Mouse (Mus musculus) WW6 (cell line): ENCODE data around the gene Kcnj16.

Experiments used
- DNase-seq: peaks from one replicate; pipeline ENCODE4 v3.0.0-alpha.2; 2013; ENCODE audit warnings: low read depth, low spot score

Kcnj16 gene

DNA sequence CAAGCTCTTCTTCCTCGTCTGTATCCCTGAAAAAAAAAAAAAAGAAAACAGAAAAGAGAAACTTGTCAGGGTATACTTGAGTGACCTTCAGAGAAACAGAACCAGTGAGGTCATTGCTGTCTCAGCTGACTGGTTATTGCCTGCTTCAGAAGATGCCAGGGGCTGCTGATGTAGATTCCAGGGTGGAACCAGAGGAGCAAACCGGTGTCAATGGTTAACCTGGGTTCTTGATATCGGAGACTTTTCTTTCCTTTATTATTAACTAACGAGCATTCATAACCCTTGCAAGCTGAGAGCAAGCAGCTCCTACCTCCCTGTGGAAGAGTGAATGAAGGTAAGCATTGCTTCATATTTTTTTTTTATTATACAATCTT, at the start of gene Kcnj16:
Kcnj16 (plus strand) TSS at position 272 of the 374 bp plus-strand sequence.
- no peak for DNase-seq

DNA sequence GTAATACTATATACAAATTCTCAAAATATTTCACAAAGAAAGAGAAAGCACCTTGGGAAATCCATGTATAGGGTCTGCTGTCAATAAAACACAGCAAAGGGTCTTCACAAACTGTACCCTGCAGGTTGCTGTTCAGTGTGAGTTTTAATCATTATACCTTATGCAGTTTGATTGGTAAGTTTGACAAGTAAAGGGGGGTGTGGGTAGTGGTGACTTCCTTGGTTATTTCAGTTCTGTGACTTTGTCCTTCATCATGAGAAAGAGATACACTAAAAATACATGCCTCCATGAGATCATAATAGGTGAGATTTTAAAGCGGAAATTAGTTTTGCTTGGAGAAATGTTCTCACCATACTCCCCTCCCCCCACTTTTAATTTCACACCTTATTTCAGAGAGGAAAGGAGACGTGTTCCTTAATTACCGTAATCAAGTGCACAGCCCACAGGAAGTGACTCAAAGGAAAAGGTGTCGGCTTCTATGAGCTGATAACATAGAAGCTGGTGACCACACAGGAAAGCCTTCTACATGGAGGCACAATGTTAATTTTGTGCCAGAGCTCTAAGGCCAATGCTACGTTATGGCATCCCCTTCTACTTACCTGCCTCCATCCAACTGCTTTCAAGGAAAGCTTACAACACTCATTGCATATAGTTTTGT, 48.9 kb upstream of the Kcnj16 start:
- DNase-seq = no peak

DNA sequence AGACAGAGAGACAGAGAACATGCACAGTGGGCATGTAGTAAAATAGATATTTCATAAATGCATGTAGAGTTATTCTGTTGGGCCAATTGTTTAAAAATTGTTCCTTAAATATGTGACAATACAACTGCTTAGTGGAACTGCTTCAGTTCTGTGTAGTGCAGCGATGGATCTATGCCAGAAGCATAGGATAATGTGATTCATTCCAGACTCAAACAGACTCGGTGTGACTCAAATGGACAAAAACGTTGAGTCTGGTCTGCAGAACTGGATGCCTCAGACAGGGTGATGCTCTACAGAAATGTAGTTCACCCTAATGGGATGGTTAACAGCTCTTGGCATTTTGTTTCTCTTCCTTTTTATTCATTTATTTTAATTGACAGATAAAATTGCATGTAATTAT, 32.1 kb upstream of the Kcnj16 start:
- DNase-seq = no peak

- no peak for DNase-seq
Measured at GRCm38 (mm10) chr11:110942280-110942679, 25.6 kb upstream of the Kcnj16 start.

DNA sequence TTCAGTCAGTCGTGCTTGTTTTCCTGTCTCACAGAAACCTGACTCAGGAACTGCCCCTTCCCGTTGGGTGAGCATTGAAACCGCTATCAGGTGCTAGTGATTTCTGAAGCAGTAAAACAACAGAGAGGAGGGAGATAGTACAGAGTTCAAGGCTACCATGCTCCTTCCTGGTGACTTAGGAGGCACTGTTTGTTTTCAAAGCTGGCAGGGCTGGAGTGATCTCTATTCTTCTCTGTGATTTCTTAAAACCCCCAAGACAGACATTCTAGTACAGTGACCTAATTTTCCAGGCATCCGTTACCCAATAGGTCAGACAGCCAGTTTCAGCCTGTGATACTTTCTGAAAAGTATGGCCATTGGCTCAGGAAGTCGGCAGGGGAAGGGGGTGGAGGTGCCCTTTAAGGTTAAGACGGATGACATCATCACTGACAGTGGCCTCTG, 25.1 kb upstream of the Kcnj16 start:
- no peak for DNase-seq

DNA sequence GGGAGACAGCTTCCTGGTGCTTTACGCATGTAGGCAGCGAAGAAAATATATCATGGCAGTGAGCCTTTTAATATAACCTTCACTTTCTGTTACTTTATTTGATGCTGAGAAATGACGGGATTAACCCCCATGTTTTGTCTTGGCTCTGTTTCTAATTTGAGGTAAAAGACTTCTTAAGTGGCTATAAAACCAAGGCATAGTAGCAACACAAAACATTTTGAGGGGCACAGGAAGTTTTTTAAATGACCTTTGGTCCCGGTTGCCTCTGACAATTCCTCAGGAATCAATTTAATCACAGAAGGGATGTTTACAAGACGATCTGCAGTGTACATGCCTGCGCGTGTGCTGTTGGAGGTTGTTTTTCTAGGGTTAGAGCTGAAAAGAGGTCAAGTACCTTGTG, 11.2 kb upstream of the Kcnj16 start:
- DNase-seq = no peak

DNA sequence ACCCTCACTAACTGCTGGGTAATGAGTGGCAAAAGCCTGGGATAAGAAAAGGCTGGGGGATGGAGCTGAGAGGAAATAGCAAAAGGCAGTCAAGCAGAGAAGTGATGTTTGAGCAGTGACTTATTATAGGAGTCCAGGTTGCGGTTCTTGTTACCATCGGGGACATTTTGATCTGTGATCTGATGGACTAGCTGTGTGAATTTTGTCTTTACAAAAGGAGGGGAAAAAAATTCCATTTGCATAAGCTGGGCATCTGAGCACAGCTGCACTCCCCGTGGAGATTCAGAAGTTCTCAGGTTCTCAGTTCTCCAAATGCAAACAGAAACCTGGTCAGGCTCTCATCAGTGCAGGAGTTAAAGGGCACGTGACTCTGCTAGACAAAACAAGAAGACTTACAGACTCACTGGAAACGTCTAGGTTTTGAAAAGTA, 6.2 kb upstream of the Kcnj16 start:
- no peak for DNase-seq

DNA sequence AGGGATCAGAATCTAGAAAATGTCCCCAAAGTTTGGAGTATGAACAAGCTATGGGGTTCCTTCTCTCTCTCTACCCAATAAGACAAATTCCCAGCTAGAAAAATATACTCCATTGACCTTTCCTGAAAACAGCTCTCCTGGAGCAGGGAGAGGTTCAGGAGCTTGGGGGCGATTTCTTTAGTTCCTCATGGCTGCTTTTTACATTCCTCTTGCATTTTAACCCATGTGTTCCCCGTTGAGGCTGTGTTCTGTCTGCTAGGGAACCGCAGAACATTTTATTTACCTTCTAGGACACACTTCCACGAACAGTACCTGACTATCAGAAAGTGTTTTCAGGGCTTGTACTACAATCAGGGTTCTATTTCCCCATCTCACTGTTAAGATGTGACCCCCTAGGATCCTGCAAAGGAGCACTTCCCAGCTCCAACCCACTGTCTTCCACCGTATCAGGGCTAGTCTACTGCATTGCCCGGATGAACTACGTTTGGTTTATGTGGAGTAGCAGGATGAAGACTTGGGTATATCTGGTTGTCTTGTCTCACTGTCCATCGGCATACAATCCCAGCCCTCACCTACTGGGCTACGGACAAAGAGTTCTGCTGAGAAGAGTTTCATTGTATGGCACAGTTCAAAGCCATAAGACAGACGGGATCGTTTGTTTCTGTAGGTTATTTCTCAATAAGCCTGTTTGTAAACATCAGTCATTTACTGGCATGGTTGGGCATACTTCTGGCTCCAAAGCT, 643 bp upstream of the Kcnj16 start:
- no peak for DNase-seq

- DNase-seq = no peak
Measured at GRCm38 (mm10) chr11:110968901-110969300, 1.1 kb downstream of the Kcnj16 start.

GRCm38 (mm10) chr11:110985508-110985907, 17.7 kb downstream of the Kcnj16 start:
- no peak for DNase-seq

- DNase-seq = no peak
Measured at GRCm38 (mm10) chr11:110985949-110986348, 18.1 kb downstream of the Kcnj16 start.

DNA sequence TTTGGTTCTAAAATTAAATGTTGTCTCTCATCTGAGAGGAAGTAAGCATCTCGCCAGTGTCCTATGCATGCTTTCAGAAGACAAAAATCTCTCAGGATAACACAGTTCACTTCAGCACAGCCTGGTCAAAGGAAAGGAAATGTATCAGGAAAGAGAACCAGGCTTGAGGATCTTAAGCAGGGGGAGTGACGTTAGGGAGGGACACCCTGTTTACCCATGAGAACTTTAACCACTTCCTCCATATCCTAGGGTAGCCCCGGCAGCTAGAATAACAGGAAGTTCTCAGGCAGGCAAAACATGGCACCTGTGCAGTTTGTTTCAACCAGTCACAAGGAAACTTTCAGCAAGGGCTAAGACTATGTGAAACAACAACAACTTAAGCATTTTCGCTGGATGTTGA, 25.8 kb downstream of the Kcnj16 start:
- DNase-seq = no peak

DNA sequence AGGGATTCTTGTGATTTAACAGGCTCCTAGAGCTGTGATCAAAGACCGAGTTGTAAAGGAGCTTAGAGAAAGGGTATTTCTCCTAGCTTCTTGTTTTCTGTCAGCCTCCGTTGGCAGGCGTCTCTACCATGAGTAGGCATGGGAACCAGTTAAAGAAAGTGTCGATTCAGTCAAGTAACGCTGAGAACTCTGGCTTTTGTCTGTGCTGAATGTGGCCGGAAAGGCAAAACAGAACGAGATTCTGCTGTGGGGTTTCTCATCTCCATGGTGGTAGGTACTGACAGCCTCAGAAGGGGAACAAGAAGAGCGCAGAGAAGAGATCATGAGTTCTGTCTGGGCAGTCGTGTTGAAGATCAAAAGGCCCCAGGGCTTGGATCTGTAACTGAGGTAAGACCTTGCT, 29.4 kb downstream of the Kcnj16 start:
- DNase-seq = no peak

GRCm38 (mm10) chr11:111005103-111005502, 37.3 kb downstream of the Kcnj16 start:
- DNase-seq = no peak

DNA sequence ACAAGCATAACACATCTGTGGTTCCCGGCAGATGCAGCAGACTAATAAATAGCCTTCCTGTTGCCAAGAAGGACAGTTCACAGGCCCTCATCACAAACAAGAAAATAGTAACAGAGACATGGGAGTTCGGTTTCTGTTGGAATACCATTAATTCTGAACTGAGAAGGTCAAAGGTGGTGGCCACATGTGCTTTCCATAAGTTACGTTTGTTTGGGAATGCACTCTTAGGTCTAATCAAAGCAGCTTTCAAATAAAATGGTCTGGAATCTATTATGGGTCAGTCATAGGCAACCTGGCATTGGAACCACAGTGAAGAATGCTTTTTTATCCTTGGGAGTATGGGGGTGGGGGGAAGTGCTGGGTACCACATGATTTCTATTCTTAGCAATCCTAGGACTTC, 41.6 kb downstream of the Kcnj16 start:
- no peak for DNase-seq

- DNase-seq = no peak
Measured at GRCm38 (mm10) chr11:111016206-111016605, 48.4 kb downstream of the Kcnj16 start.

- DNase-seq = no peak
Measured at GRCm38 (mm10) chr11:111020211-111020610, 52.4 kb downstream of the Kcnj16 start.

DNA sequence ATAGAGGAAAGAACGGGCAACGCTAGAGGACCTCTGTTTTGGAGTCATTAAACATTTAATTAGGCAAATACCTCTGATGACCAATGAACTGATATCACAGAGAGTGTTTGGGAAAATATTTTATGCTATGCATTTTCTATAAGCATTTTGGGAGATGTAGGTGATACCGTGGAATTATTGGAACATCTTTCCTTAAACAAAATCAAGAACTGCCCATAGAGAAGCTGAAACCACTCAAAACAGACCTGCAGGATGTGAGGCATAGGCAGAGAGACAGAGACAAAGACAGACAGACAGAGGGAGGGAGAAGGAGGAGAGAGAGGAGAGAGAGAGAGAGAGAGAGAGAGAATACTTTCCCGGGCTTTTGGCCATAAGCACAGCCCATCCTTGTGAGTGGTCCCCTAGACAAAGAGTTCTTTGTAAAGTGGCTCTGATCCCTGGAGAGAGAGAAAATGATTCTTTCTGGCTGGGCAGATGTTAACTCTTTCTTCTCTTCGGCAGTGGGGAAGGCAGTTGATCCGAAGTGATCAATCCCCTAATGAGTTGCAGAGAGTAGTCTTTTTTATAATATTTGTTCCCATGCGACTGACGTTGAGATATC, 54.9 kb downstream of the Kcnj16 start:
- no peak for DNase-seq

GRCm38 (mm10) chr11:111042175-111042574, 74.3 kb downstream of the Kcnj16 start:
- DNase-seq = no peak

DNA sequence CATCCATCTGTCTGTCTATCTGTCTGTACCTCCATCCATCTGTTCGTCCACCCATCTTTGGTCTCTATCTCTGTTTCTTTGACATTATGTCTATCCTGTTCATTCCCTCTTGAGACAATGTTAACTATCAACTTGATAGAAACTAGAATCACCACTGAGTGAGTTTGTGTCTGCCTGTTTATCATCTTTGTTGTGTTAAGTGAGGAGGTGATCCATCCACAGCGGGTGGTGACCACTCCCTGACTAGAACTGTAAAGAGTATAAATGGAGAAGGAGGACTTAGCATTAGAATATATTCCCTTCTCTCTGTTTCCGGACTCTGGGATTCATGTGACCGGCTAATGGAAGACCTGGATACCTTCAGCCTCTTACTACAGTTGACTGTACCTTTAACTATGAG, 75.5 kb downstream of the Kcnj16 start:
- peak; percentile 81 for DNase-seq

GRCm38 (mm10) chr11:111054252-111054651, 86.4 kb downstream of the Kcnj16 start:
- DNase-seq = no peak

DNA sequence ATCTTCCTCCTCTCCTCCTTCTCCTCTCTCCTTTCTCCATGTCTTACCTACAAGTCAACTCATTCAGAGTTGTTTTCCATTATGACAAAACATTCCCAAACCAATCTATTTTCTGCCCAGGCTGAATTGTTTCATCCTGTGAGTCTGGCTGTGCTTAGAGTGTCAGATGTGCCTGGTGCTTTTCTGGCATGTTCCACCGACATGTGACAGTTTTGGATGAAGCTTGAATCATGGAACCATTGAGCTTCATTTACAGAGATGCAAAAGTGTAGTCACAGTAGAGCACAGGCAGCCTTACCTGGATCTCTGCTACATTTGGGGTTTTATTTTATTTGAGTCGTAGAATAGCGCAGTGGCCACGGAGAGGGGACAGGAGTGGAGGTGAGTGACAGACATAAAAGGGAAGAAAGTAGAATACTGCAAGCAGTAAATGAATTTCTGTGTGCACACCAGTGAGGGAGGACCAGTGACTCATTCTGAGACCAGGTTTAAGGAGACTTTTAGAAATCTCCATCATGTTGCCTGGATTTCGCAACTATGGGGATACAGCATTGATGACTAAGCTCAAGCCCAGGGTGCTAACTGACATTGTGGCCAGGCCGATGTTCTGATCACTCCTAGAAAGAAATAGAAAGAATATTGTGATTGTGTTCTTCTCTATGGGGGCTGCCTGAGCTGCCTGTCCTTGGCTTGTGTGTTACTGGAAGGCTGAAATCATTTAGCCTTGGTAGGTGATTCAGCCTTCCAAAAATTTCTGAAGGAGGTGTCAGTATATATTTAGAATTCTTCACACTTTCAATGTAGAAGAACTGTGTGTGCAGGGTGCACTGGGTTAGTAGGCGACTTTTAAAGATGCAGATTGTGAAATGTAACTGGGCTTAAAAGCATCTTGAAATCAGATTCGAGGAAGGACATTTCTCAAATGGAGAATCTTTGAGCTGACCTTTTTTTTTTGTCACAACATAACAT, 87.3 kb downstream of the Kcnj16 start:
- no peak for DNase-seq
